8 mouse cellular contexts compared by ENCODE assay signal in the genomic region with DNA sequence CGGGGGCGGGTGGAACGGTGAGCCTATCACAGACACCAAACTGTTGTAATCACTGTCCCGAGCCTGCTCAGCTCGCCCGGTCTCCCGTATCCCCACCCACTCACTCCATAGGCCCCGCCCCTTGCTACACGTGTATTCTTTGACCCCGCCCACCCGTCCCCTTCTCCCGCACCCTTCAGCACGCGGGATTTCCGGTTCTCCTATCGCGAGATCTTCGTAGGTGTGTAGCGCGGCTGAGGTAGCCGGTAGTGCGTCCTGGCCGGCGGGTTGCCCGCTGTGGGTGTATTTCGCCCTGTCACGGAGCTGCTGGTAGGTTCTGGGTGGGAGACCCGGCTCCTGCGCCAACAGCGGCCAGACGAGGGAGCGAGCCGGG. TPM values are rescaled to one million over a fixed set of nuclear protein-coding genes. Genes with fewer than 3 reads are reported as not detected.
A peak's percentile ranks its signal among the peaks of the same experiment; 100 is the strongest.
DNase-seq lines count a peak whose midpoint lies in the region; ATAC-seq lines count a peak whose summit lies in the region.

Gene Nmd3, plus strand, starts transcription at position 172 of the 373 bp plus-strand sequence.

- peak within 1 kb of the TSS; percentile 85 for H3K4me2 ChIP-seq in heart, embryonic 13.5 days
- peak within 1 kb of the TSS; percentile 77 for H3K4me2 ChIP-seq in liver, embryonic 12.5 days
- H3K4me2 ChIP-seq in stomach, embryonic 15.5 days: peak within 1 kb of the TSS; percentile 59

- H3K27ac ChIP-seq in brown adipose tissue, adult 24 weeks (replicated peaks; ENCODE audit: low read depth, low read length): peak within 1 kb of the TSS; percentile 75
- peak within 1 kb of the TSS; percentile 93 for H3K27ac ChIP-seq in heart, embryonic 13.5 days (replicated peaks)
- H3K27ac ChIP-seq in liver, embryonic 12.5 days: peak within 1 kb of the TSS; percentile 89
- H3K27ac ChIP-seq in stomach, embryonic 15.5 days: peak within 1 kb of the TSS; percentile 89

- H3K27me3 ChIP-seq in heart, embryonic 13.5 days (replicated peaks): no peaks in the 10 kb centered on the region
- no peaks in the 10 kb centered on the region for H3K27me3 ChIP-seq in liver, embryonic 12.5 days (replicated peaks)
- H3K27me3 ChIP-seq in stomach, embryonic 15.5 days (replicated peaks): no peaks in the 10 kb centered on the region

- WGBS in heart, embryonic 13.5 days: 0% methylated on average over 33 of the region's 33 CpGs
- WGBS in liver, embryonic 12.5 days (ENCODE audit: insufficient replicate concordance): under 1% methylated on average over 33 of the region's 33 CpGs
- 0% methylated on average over 33 of the region's 33 CpGs for WGBS in stomach, embryonic 15.5 days

- H3K4me3 ChIP-seq in brown adipose tissue, adult 24 weeks (ENCODE audit: insufficient read depth, low read depth, low read length): peak within 1 kb of the TSS; percentile 95
- peak within 1 kb of the TSS; percentile 95 for H3K4me3 ChIP-seq in heart, embryonic 13.5 days
- peak within 1 kb of the TSS; percentile 95 for H3K4me3 ChIP-seq in liver, embryonic 12.5 days
- peak within 1 kb of the TSS; percentile 93 for H3K4me3 ChIP-seq in stomach, embryonic 15.5 days (replicated peaks)

- peak; percentile 97 for DNase-seq in CD4-positive, CD25-positive, alpha-beta regulatory T cell, adult 2 months (ENCODE audit: low read depth, low spot score)
- peak; percentile 55 for DNase-seq in fat pad, adult 2 months (ENCODE audit: extremely low read depth, low read depth, low spot score)
- peak; percentile 97 for DNase-seq in kidney, postnatal 10 days
- peak; percentile 82 to 89 for DNase-seq in natural killer cell, adult 2 months (ENCODE audit: low spot score in 2 of 2)

- peaks cover 20% of the 10 kb centered on the region for H3K36me3 ChIP-seq in heart, embryonic 13.5 days
- H3K36me3 ChIP-seq in liver, embryonic 12.5 days: peaks cover 18% of the 10 kb centered on the region
- no peaks in the 10 kb centered on the region for H3K36me3 ChIP-seq in stomach, embryonic 15.5 days

- H3K9ac ChIP-seq in heart, embryonic 13.5 days: peak within 1 kb of the TSS; percentile 97
- peak within 1 kb of the TSS; percentile 96 for H3K9ac ChIP-seq in liver, embryonic 12.5 days
- peak within 1 kb of the TSS; percentile 95 for H3K9ac ChIP-seq in stomach, embryonic 15.5 days

- ATAC-seq in heart, embryonic 13.5 days (ENCODE audit: extremely low read depth, insufficient number of reproducible peaks, low FRiP score, low TSS enrichment): peak; percentile 92
- ATAC-seq in liver, embryonic 12.5 days: peak; percentile 94
- ATAC-seq in stomach, embryonic 15.5 days (ENCODE audit: insufficient read depth, low FRiP score, low read depth): peak; percentile 95

- no peaks in the 10 kb centered on the region for H3K9me3 ChIP-seq in heart, embryonic 13.5 days
- no peaks in the 10 kb centered on the region for H3K9me3 ChIP-seq in liver, embryonic 12.5 days (replicated peaks)
- no peaks in the 10 kb centered on the region for H3K9me3 ChIP-seq in stomach, embryonic 15.5 days

- no peaks in the 10 kb centered on the region; the same call in none of the 2 replicates for H3K4me1 ChIP-seq in brown adipose tissue, adult 24 weeks (ENCODE audit: control insufficient read depth, insufficient read depth, insufficient read length, low read length)
- peaks cover 18% of the 10 kb centered on the region for H3K4me1 ChIP-seq in heart, embryonic 13.5 days
- peaks cover 26% of the 10 kb centered on the region for H3K4me1 ChIP-seq in liver, embryonic 12.5 days
- no peaks in the 10 kb centered on the region for H3K4me1 ChIP-seq in stomach, embryonic 15.5 days

RNA-seq across cellular contexts. Expression of gene Nmd3, which starts in this region (rescaled TPM):
- polyA plus RNA-seq in brown adipose tissue, adult 24 weeks (2012; ENCODE audit: insufficient read depth, insufficient read length, missing spikeins): 60.4 and 66.6 TPM in 2 replicates
- 96.0 and 102 TPM in 2 replicates for polyA plus RNA-seq in heart, embryonic 13.5 days (2015; fragmentation: Nextera tagmentation; extraction: Ambion mirVana)
- 121 TPM in 2 replicates for polyA plus RNA-seq in liver, embryonic 12.5 days (2016; fragmentation: Nextera tagmentation; extraction: Ambion mirVana)
- 131 and 134 TPM in 2 replicates for polyA plus RNA-seq in stomach, embryonic 15.5 days (2015; fragmentation: Nextera tagmentation; extraction: Ambion mirVana)

Comparison
In these comparisons a context has a peak if more than half of its experiments do, and no peak if none do; other contexts are left out.
1. Peak in every context shown above with its lines: DNase-seq, ATAC-seq, H3K4me3 ChIP-seq and H3K27ac ChIP-seq.